Mouse (Mus musculus): Measurements from ENCODE around the gene Plgrkt.

DNA sequence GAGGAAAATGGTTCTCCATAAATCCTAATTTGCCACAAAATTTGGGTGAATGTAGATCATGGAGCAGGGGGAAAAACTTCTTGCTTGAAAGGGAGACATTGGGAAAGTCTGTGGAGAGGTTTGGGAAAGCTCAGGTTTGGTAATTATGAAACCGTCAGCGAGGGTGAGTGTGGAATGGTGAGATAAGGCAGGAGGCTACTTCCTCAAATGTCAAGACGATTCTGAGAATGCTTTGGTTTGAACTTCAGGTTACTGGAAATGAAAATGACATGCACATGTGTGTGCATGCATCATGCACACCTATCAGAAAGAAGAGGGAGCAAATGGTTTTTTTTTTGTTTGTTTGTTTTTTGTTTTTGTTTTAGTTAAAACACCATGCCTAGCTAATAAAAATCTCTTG is 33.3 kb upstream of the Plgrkt start:
- TF ChIP-seq CTCF (IDR thresholded peaks at IDR 0.05; ENCODE audit: low read depth, low read length) = no peak
- TF ChIP-seq TAL1 (conservative IDR thresholded peaks at IDR 0.05; ENCODE audit: low read depth, low read length) = peak; percentile 73
- no peak for TF ChIP-seq POLR2AphosphoS5 (IDR thresholded peaks at IDR 0.05; ENCODE audit: insufficient replicate concordance, low read depth, low read length)
- no peak for TF ChIP-seq GATA1 (IDR thresholded peaks at IDR 0.05; ENCODE audit: borderline replicate concordance, low read length)
